Comparison of ENCODE assay signal across 8 mouse cellular contexts in genomic region chr17:56036176-56036900, GRCm38 (mm10). TPM values are rescaled to one million over a fixed set of nuclear protein-coding genes. Genes with fewer than 3 reads are reported as not detected.
DNase-seq lines count a peak whose midpoint lies in the region; ATAC-seq and TF ChIP-seq lines count a peak whose summit lies in the region.

Gene Sh3gl1, minus strand, starts transcription at chr17:56036635.

- H3K9me3 ChIP-seq in E14TG2a.4 (ENCODE audit: low read length) = no peaks in the 10 kb centered on the region
- no peaks in the 10 kb centered on the region for H3K9me3 ChIP-seq in forebrain, embryonic 12.5 days
- H3K9me3 ChIP-seq in heart, postnatal 0 days (replicated peaks; ENCODE audit: control insufficient read depth, low read length) = no peaks in the 10 kb centered on the region
- H3K9me3 ChIP-seq in liver, embryonic 16.5 days (replicated peaks; ENCODE audit: control insufficient read depth, low read length) = no peaks in the 10 kb centered on the region
- H3K9me3 ChIP-seq in neural tube, embryonic 13.5 days = no peaks in the 10 kb centered on the region

- peak; percentile 90 for ATAC-seq in forebrain, embryonic 12.5 days (ENCODE audit: low FRiP score)
- peak; percentile 92 for ATAC-seq in heart, postnatal 0 days (ENCODE audit: insufficient read depth, low read depth)
- ATAC-seq in liver, embryonic 16.5 days (ENCODE audit: low read depth) = peak; percentile 89
- ATAC-seq in neural tube, embryonic 13.5 days (ENCODE audit: low read depth) = peak; percentile 91

- H3K4me1 ChIP-seq in E14TG2a.4 (replicated peaks; ENCODE audit: low read depth, low read length) = peaks cover 73% of the 10 kb centered on the region
- H3K4me1 ChIP-seq in forebrain, embryonic 12.5 days = peaks cover 39% of the 10 kb centered on the region
- H3K4me1 ChIP-seq in heart, postnatal 0 days (ENCODE audit: control insufficient read depth, insufficient read depth) = peaks cover 27% of the 10 kb centered on the region
- peaks cover 49% of the 10 kb centered on the region for H3K4me1 ChIP-seq in liver, embryonic 16.5 days (ENCODE audit: control insufficient read depth, low read depth, low read length)
- H3K4me1 ChIP-seq in neural tube, embryonic 13.5 days (replicated peaks) = peaks cover 58% of the 10 kb centered on the region
- H3K4me1 ChIP-seq in testis, adult 2 months (ENCODE audit: control insufficient read depth, insufficient read depth, low read length) = peaks cover 18% of the 10 kb centered on the region

- peak; percentile 89 for TF ChIP-seq POLR2A in testis, adult 2 months (IDR thresholded peaks at IDR 0.05; ENCODE audit: control insufficient read depth, low read depth, low read length)

- peak within 1 kb of the TSS; percentile 98 for H3K4me3 ChIP-seq in E14TG2a.4 (replicated peaks; ENCODE audit: low read length)
- H3K4me3 ChIP-seq in forebrain, embryonic 12.5 days (replicated peaks) = peak within 1 kb of the TSS; percentile 83
- peak within 1 kb of the TSS; percentile 82 for H3K4me3 ChIP-seq in heart, postnatal 0 days (ENCODE audit: low read depth, low read length)
- H3K4me3 ChIP-seq in liver, embryonic 16.5 days (ENCODE audit: low read depth, low read length) = peak within 1 kb of the TSS; percentile 93
- peak within 1 kb of the TSS; percentile 89 for H3K4me3 ChIP-seq in neural tube, embryonic 13.5 days
- peak within 1 kb of the TSS; percentile 97 for H3K4me3 ChIP-seq in testis, adult 2 months (ENCODE audit: control insufficient read depth, low read depth, low read length)

- peak; percentile 96 for TF ChIP-seq CTCF in E14TG2a.4 (conservative IDR thresholded peaks at IDR 0.05; ENCODE audit: low read length)
- TF ChIP-seq CTCF in heart, postnatal 0 days (IDR thresholded peaks at IDR 0.05; ENCODE audit: low read depth) = peak; percentile 100
- peak; percentile 100 for TF ChIP-seq CTCF in testis, adult 2 months (IDR thresholded peaks at IDR 0.05; ENCODE audit: control insufficient read depth, insufficient read depth, insufficient replicate concordance, low read depth, low read length)

- no peaks in the 10 kb centered on the region for H3K27me3 ChIP-seq in E14TG2a.4 (ENCODE audit: insufficient read depth, low read length)
- H3K27me3 ChIP-seq in forebrain, embryonic 12.5 days = no peaks in the 10 kb centered on the region
- no peaks in the 10 kb centered on the region for H3K27me3 ChIP-seq in heart, postnatal 0 days (ENCODE audit: control insufficient read depth, insufficient read depth, low read length)
- no peaks in the 10 kb centered on the region for H3K27me3 ChIP-seq in liver, embryonic 16.5 days (ENCODE audit: control insufficient read depth, insufficient read depth, low read depth, low read length)
- no peaks in the 10 kb centered on the region for H3K27me3 ChIP-seq in neural tube, embryonic 13.5 days
- no peaks in the 10 kb centered on the region for H3K27me3 ChIP-seq in testis, adult 2 months (ENCODE audit: control insufficient read depth, insufficient read depth, low read length)

- H3K27ac ChIP-seq in forebrain, embryonic 12.5 days = peak within 1 kb of the TSS; percentile 89
- peak within 1 kb of the TSS; percentile 89 for H3K27ac ChIP-seq in heart, postnatal 0 days (ENCODE audit: low read depth)
- peak within 1 kb of the TSS; percentile 93 for H3K27ac ChIP-seq in liver, embryonic 16.5 days (ENCODE audit: low read length)
- peak within 1 kb of the TSS; percentile 90 for H3K27ac ChIP-seq in neural tube, embryonic 13.5 days (replicated peaks)
- H3K27ac ChIP-seq in testis, adult 2 months (ENCODE audit: control insufficient read depth, insufficient read depth, low read depth, low read length) = peak within 1 kb of the TSS; percentile 92

- H3K9ac ChIP-seq in forebrain, embryonic 12.5 days = peak within 1 kb of the TSS; percentile 88
- peak within 1 kb of the TSS; percentile 85 for H3K9ac ChIP-seq in heart, postnatal 0 days (replicated peaks; ENCODE audit: low read depth, low read length)
- H3K9ac ChIP-seq in liver, embryonic 16.5 days (ENCODE audit: low read depth, low read length) = peak within 1 kb of the TSS; percentile 98
- peak within 1 kb of the TSS; percentile 91 for H3K9ac ChIP-seq in neural tube, embryonic 13.5 days

- peak within 1 kb of the TSS; percentile 65 for H3K4me2 ChIP-seq in forebrain, embryonic 12.5 days
- peak within 1 kb of the TSS; percentile 75 for H3K4me2 ChIP-seq in heart, postnatal 0 days (ENCODE audit: low read depth, low read length)
- peak within 1 kb of the TSS; percentile 83 for H3K4me2 ChIP-seq in liver, embryonic 16.5 days (ENCODE audit: low read depth, low read length)
- peak within 1 kb of the TSS; percentile 67 for H3K4me2 ChIP-seq in neural tube, embryonic 13.5 days

- H3K36me3 ChIP-seq in E14TG2a.4 (ENCODE audit: insufficient read depth, low read length) = peaks cover 32% of the 10 kb centered on the region
- H3K36me3 ChIP-seq in forebrain, embryonic 12.5 days (replicated peaks) = peaks cover 29% of the 10 kb centered on the region
- H3K36me3 ChIP-seq in heart, postnatal 0 days (replicated peaks; ENCODE audit: control insufficient read depth, insufficient read depth, low read length) = peaks cover 21% of the 10 kb centered on the region
- H3K36me3 ChIP-seq in liver, embryonic 16.5 days (ENCODE audit: control insufficient read depth, insufficient read depth) = no peaks in the 10 kb centered on the region
- H3K36me3 ChIP-seq in neural tube, embryonic 13.5 days = peaks cover 23% of the 10 kb centered on the region
- H3K36me3 ChIP-seq in testis, adult 2 months (ENCODE audit: control insufficient read depth, insufficient read depth, low read length) = peaks cover 3% of the 10 kb centered on the region

- TF ChIP-seq EP300 in heart, postnatal 0 days (IDR thresholded peaks at IDR 0.05; ENCODE audit: low read depth) = peak; percentile 87

- DNase-seq in c-Kit-positive CD71-positive TER-119-positive erythroid progenitor cells, embryonic 14.5 days (ENCODE audit: low spot score) = peak; percentile 98
- DNase-seq in heart, postnatal 0 days (ENCODE audit: low spot score) = peak; percentile 96
- DNase-seq in kidney, postnatal 4 days = peak; percentile 99

- WGBS in forebrain, embryonic 12.5 days = under 1% methylated on average over 74 of the region's 74 CpGs
- WGBS in heart, postnatal 0 days = under 1% methylated on average over 73 of the region's 74 CpGs
- WGBS in liver, embryonic 16.5 days (ENCODE audit: insufficient replicate concordance) = under 1% methylated on average over 74 of the region's 74 CpGs
- WGBS in neural tube, embryonic 13.5 days = under 1% methylated on average over 74 of the region's 74 CpGs

RNA-seq across cellular contexts. Expression of gene Sh3gl1, which starts in this region (rescaled TPM):
- polyA plus RNA-seq in forebrain, embryonic 12.5 days (2016; fragmentation: Nextera tagmentation; extraction: Ambion mirVana) = 130 and 135 TPM in 2 replicates
- total RNA-seq in heart, postnatal 0 days (2014; rRNA removed; ENCODE audit: low replicate concordance) = 45.8 and 61.1 TPM in 2 replicates
- 43.5 and 49.5 TPM in 2 replicates for polyA plus RNA-seq in heart, postnatal 0 days (2015; fragmentation: Nextera tagmentation; extraction: Ambion mirVana)
- polyA plus RNA-seq in liver, embryonic 16.5 days (2015; fragmentation: Nextera tagmentation; extraction: Ambion mirVana) = 44.9 and 46.0 TPM in 2 replicates
- 112 and 114 TPM in 2 replicates for polyA plus RNA-seq in neural tube, embryonic 13.5 days (2015; fragmentation: Nextera tagmentation; extraction: Ambion mirVana)
- 91.9 and 105 TPM in 2 replicates for polyA plus RNA-seq in testis, adult 2 months (2012; rRNA removed)

Comparison
In these comparisons a context has a peak if more than half of its experiments do, and no peak if none do; other contexts are left out.
1. Peak in every context shown above with its lines: DNase-seq, ATAC-seq, H3K4me3 ChIP-seq and H3K27ac ChIP-seq.